Mouse (Mus musculus): ENCODE results near the gene Cd82.

DNA sequence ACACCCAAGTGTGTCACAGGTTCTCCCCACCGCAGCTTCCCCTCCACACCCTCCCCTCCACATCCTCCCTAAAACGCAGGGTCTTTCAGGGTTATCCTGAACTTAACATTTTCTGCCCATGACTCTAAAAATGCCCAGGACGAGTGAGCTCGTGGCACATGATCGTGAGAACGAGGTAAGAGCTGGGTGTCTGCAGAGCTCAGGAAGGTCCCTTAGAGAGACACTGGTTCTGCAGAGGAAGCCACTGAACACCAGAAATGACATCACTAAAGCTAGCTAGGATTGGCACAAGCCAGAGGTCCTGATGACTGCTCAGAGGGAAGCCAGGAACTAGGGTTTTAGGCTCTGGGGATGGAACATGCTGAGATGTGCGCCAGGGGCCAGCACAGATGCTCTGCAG, 18.7 kb downstream of the Cd82 start:
- TF ChIP-seq CTCF (IDR thresholded peaks at IDR 0.05; ENCODE audit: low read depth) (no peak), EP300 (IDR thresholded peaks at IDR 0.05; ENCODE audit: low read depth) (no peak)
